Mouse (Mus musculus) frontal cortex, postnatal 25 days (tissue): ENCODE data around the gene Smc2.
"Not testable (repeated sequence)": the region's sequence is repeated elsewhere in the genome, so short reads cannot be mapped to it uniquely, and the experiment has no call there.

Source experiments
- DNase-seq, 2 experiments: peaks; one replicate each; pipeline ENCODE4 v3.0.0; 2022; ENCODE audit warnings: low spot score in 2 of 2

Smc2 gene

GRCm38 (mm10) chr4:52438886-52439664 lies at the start of gene Smc2:
Gene Smc2, plus strand, starts transcription at chr4:52439243.
- peak; percentile 81 to 82 for DNase-seq

- no peak for DNase-seq
Observed at GRCm38 (mm10) chr4:52411587-52411986, 27.5 kb upstream of the Smc2 start.

- no peak for DNase-seq
Observed at GRCm38 (mm10) chr4:52423653-52424052, 15.4 kb upstream of the Smc2 start.

GRCm38 (mm10) chr4:52429310-52430198 lies 9.5 kb upstream of the Smc2 start:
- DNase-seq: no peak

- DNase-seq: not testable (repeated sequence)
Observed at GRCm38 (mm10) chr4:52435551-52435950, 3.5 kb upstream of the Smc2 start.

GRCm38 (mm10) chr4:52438371-52438885 lies 615 bp upstream of the Smc2 start:
- no peak for DNase-seq

GRCm38 (mm10) chr4:52459726-52460125 lies 20.7 kb downstream of the Smc2 start:
- DNase-seq: no peak

GRCm38 (mm10) chr4:52461321-52461720 lies 22.3 kb downstream of the Smc2 start:
- DNase-seq: peak; percentile 25 to 32

- DNase-seq: no peak
Observed at GRCm38 (mm10) chr4:52473431-52473830, 34.4 kb downstream of the Smc2 start.

- no peak for DNase-seq
Observed at GRCm38 (mm10) chr4:52487486-52487885, 48.4 kb downstream of the Smc2 start.

GRCm38 (mm10) chr4:52497144-52497543 lies 58.1 kb downstream of the Smc2 start, which contains the start of gene Vma21-ps:
Gene Vma21-ps, minus strand, starts transcription at chr4:52497244.
- DNase-seq: not testable (repeated sequence)

GRCm38 (mm10) chr4:52517580-52517979 lies 78.5 kb downstream of the Smc2 start:
- no peak for DNase-seq

- no peak for DNase-seq
Observed at GRCm38 (mm10) chr4:52519301-52519700, 80.3 kb downstream of the Smc2 start.

- no peak for DNase-seq
Observed at GRCm38 (mm10) chr4:52526464-52526863, 87.4 kb downstream of the Smc2 start.

GRCm38 (mm10) chr4:52530636-52531035 lies 91.6 kb downstream of the Smc2 start:
- no peak for DNase-seq
